Mouse (Mus musculus) forebrain, embryonic 13.5 days (tissue): Measurements from ENCODE around the gene Rundc3a. TPM values are rescaled to one million over a fixed set of nuclear protein-coding genes. Genes with fewer than 3 reads are reported as not detected.

Experiments used
- ATAC-seq: fragments of 200-750 bp; cut with Nextera tagmentation; 2 replicates; pipeline ENCODE4 v1.8.0; 2017
- H3K27ac ChIP-seq: fragments of 300-500 bp; sonication (generic); 2 replicates; pipeline ENCODE4 v1.5.1; 2015; ENCODE audit warnings: inconsistent platforms, mild to moderate bottlenecking, moderate library complexity
- H3K27me3 ChIP-seq: fragments of 300-500 bp; sonication (generic); 2 replicates; pipeline ENCODE4 v1.6.1; 2015; ENCODE audit warnings: mild to moderate bottlenecking, inconsistent platforms
- H3K36me3 ChIP-seq: fragments of 300-500 bp; sonication (generic); 2 replicates; pipeline ENCODE4 v1.6.1; 2015; ENCODE audit warnings: mild to moderate bottlenecking, inconsistent platforms; ENCODE audit not compliant: poor library complexity, severe bottlenecking
- H3K4me1 ChIP-seq: fragments of 300-500 bp; sonication (generic); 2 replicates; pipeline ENCODE4 v1.6.1; 2015; ENCODE audit warnings: inconsistent platforms
- H3K4me2 ChIP-seq: fragments of 300-500 bp; sonication (generic); 2 replicates; pipeline ENCODE4 v1.6.1; 2015; ENCODE audit warnings: inconsistent platforms, mild to moderate bottlenecking, moderate library complexity
- H3K4me3 ChIP-seq: fragments of 300-500 bp; sonication (generic); 2 replicates; pipeline ENCODE4 v1.5.1; 2015; ENCODE audit warnings: mild to moderate bottlenecking, inconsistent platforms
- H3K9ac ChIP-seq: fragments of 300-500 bp; sonication (generic); 2 replicates; pipeline ENCODE4 v1.6.1; 2015; ENCODE audit warnings: mild to moderate bottlenecking, inconsistent platforms
- H3K9me3 ChIP-seq: fragments of 300-500 bp; sonication (generic); replicated peaks from 2 replicates; pipeline ENCODE4 v1.6.1; 2016; ENCODE audit warnings: inconsistent platforms
- WGBS: fragments of 180-500 bp; shearing (Covaris S2); methylation state at CpG from one replicate; pipeline ENCODE4 v1.1.7; 2015; 5-methylcytosine and 5-hydroxymethylcytosine counted together
- polyA plus RNA-seq: library from polyadenylated mRNA; unstranded; fragments of >200 nt; fragmentation: Nextera tagmentation; extraction: Ambion mirVana; gene quantifications from 2 replicates; pipeline ENCODE4 v1.2.1, GENCODE M21; 2015

Gene Rundc3a
- polyA plus RNA-seq, 1 experiment from 2014 or later = 94.8 TPM

GRCm38 (mm10) chr11:102442089-102442488 lies 48.9 kb downstream of the Rundc3a start:
- no peak for ATAC-seq
- H3K27me3 ChIP-seq = peaks cover 12% of the 10 kb centered on the region; the same call in 1 of the 2 replicates
- no peaks in the 10 kb centered on the region for H3K9me3 ChIP-seq
- H3K9ac ChIP-seq = no peak overlapping the region
- H3K4me3 ChIP-seq = no peak overlapping the region
- peaks cover 67% of the 10 kb centered on the region for H3K36me3 ChIP-seq
- no peak overlapping the region for H3K27ac ChIP-seq
- peaks cover 54% of the 10 kb centered on the region for H3K4me1 ChIP-seq
- WGBS = 90% methylated on average over 6 of the region's 6 CpGs
- H3K4me2 ChIP-seq = no peak overlapping the region

DNA sequence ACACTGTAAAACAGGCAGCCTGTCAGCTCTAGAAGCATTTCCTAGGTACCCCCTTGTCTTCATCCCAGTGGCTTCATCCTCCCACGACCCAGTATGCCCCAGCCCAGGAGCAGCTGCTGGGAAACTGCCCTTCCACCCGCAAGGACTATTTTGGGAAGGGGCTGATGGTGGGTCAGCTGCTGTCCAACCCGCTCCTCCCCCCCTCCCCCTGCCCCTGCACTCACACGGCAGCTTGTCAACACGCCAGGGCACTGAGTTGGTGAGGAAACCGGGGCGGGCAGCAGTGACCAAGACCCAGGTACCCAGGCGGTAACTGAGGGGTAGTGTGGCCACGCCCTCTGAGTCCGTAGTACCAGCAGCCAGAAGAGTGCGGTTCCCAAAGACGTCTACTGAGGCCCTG lies 50.5 kb downstream of the Rundc3a start:
- Histone ChIP-seq H3K27ac (0 out of 2 replicates have a peak overlapping the region, but pooled peaks have one; percentile 8), H3K27me3 (peaks cover 18% of the 10 kb centered on the region; the same call in 1 of the 2 replicates), H3K4me2 (no peak overlapping the region), H3K4me3 (no peak overlapping the region), H3K36me3 (peaks cover 51% of the 10 kb centered on the region), H3K4me1 (peaks cover 49% of the 10 kb centered on the region), H3K9ac (no peak overlapping the region), H3K9me3 (no peaks in the 10 kb centered on the region)
- 77% methylated on average over 12 of the region's 12 CpGs for WGBS
- no peak for ATAC-seq

GRCm38 (mm10) chr11:102444321-102444720 lies 51.1 kb downstream of the Rundc3a start:
- Histone ChIP-seq H3K4me2 (peak overlapping the region; percentile 97; the same call in 1 of the 2 replicates), H3K9me3 (no peaks in the 10 kb centered on the region), H3K9ac (no peak overlapping the region), H3K4me3 (no peak overlapping the region), H3K27ac (no peak overlapping the region), H3K4me1 (peaks cover 43% of the 10 kb centered on the region), H3K36me3 (peaks cover 45% of the 10 kb centered on the region), H3K27me3 (peaks cover 18% of the 10 kb centered on the region; the same call in 1 of the 2 replicates)
- ATAC-seq = no peak
- 55% methylated on average over 3 of the region's 3 CpGs for WGBS

DNA sequence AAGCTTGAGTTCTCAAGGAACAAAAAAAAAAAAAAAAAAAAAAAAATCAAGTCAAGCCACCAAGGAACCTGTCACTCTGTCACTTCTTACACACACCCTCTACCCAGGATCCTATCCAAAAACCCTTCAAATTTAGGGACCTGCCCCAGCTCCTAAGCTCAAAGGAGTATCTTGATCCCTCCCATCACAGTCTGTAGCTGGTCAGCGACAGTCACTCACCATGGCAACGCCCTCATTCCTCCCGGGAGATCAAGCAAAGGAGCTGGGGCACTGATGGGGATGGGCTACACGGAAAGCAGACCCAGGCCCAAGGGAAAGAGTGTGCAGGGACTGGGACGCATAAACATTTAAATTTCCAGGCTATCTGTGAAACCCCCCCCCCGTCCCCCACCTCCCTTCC lies 51.6 kb downstream of the Rundc3a start:
- no peak for ATAC-seq
- peak overlapping the region; percentile 97 for H3K4me2 ChIP-seq
- H3K9me3 ChIP-seq = no peaks in the 10 kb centered on the region
- peaks cover 18% of the 10 kb centered on the region; the same call in 1 of the 2 replicates for H3K27me3 ChIP-seq
- 6% methylated on average over 6 of the region's 6 CpGs for WGBS
- H3K4me3 ChIP-seq = peak overlapping the region; percentile 94
- H3K27ac ChIP-seq = peak overlapping the region; percentile 98; the same call in 1 of the 2 replicates
- peak overlapping the region; percentile 99 for H3K9ac ChIP-seq
- H3K36me3 ChIP-seq = peaks cover 40% of the 10 kb centered on the region
- H3K4me1 ChIP-seq = peaks cover 42% of the 10 kb centered on the region

GRCm38 (mm10) chr11:102445264-102445890 lies 52.2 kb downstream of the Rundc3a start:
- H3K9me3 ChIP-seq = no peaks in the 10 kb centered on the region
- H3K27ac ChIP-seq = peak overlapping the region; percentile 98
- WGBS = 13% methylated on average over 10 of the region's 10 CpGs
- peaks cover 34% of the 10 kb centered on the region for H3K36me3 ChIP-seq
- H3K4me2 ChIP-seq = peak overlapping the region; percentile 97
- H3K27me3 ChIP-seq = peaks cover 19% of the 10 kb centered on the region; the same call in 1 of the 2 replicates
- peaks cover 42% of the 10 kb centered on the region for H3K4me1 ChIP-seq
- H3K9ac ChIP-seq = peak overlapping the region; percentile 99
- ATAC-seq = 0 out of 2 replicates have a peak, but pooled peaks have one; percentile 17
- peak overlapping the region; percentile 94 for H3K4me3 ChIP-seq

GRCm38 (mm10) chr11:102445891-102446361 lies 52.7 kb downstream of the Rundc3a start:
- H3K4me1 ChIP-seq = peaks cover 42% of the 10 kb centered on the region
- H3K27me3 ChIP-seq = peaks cover 23% of the 10 kb centered on the region; the same call in 1 of the 2 replicates
- peak overlapping the region; percentile 94 for H3K4me3 ChIP-seq
- peak overlapping the region; percentile 98 for H3K27ac ChIP-seq
- 10% methylated on average over 7 of the region's 7 CpGs for WGBS
- no peaks in the 10 kb centered on the region for H3K9me3 ChIP-seq
- H3K36me3 ChIP-seq = peaks cover 29% of the 10 kb centered on the region
- H3K9ac ChIP-seq = peak overlapping the region; percentile 99
- ATAC-seq = peak; percentile 20; the same call in 1 of the 2 replicates
- peak overlapping the region; percentile 97 for H3K4me2 ChIP-seq

DNA sequence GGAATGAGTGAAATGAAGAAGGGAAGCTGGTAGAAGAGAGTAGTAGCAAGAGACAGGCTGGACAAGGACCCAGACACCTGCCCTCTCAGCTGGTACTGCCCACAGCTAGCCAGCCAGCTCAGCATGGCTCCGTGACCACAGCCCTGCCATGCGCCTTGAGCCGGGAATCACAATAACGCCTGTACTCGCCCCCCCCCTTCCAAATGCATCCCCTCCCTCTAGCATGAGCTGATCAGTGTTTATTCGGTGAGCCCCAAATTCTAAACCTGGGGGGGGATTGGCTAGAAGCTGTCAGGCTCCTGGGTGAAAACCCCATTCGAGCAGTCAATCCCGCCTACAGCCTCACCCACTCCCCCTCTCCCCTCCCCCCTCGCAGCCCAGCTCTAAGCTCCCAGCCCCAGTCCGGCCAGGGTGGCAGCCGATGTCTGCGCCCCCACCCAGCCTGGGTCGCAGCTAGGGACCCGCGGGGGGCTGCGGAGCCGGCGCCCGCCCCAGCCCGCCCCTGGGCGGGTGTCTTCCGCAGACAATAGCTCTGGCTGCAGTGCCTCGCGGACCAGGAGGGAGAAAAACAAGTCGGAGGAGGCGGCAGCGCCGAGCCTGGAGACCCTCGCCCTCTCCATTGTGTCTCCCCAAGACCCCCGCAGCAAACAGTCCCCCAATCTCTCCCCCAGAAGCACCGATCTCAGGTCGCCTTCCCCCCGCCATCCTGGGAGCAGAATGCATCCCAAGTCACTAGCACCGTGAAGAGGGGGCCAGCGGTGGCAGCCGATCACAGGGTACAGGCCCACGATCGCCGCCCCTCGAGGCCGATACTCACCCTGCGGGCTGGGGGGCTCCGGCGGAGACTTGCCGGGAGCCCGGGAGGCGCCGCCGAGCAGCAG lies 53.6 kb downstream of the Rundc3a start:
- Histone ChIP-seq H3K27ac (peak overlapping the region; percentile 98), H3K9ac (peak overlapping the region; percentile 99), H3K4me1 (peaks cover 42% of the 10 kb centered on the region), H3K4me2 (peak overlapping the region; percentile 97), H3K27me3 (peaks cover 28% of the 10 kb centered on the region; the same call in 1 of the 2 replicates), H3K9me3 (no peaks in the 10 kb centered on the region), H3K4me3 (peak overlapping the region; percentile 94), H3K36me3 (peaks cover 20% of the 10 kb centered on the region)
- under 1% methylated on average over 40 of the region's 49 CpGs for WGBS
- ATAC-seq = peak; percentile 65

DNA sequence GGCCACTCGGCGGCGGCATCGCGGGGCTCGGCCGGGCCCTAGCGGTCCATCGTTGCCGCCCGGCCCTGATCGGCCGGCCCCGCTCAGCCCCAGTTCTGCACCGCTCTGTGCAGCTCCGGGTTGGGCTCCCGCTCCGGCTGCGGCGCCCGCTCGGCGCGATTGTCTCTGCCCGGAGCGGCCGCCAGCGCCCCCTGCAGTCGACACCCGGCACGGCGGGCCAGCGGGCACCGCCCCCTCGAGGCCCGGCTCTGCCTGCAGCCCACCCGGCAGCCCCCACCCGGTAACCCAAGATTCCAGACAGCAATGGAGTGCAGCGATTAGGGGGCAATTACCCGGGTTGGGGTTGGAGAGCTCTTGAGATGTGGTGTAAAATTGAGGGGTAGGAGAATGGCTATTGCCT lies 54.3 kb downstream of the Rundc3a start, which contains the start of gene Fam171a2:
Gene Fam171a2 (minus strand): TSS at position 186 of the 400 bp plus-strand sequence.
- Histone ChIP-seq H3K4me2 (peak within 1 kb of the TSS; percentile 97), H3K9me3 (no peaks in the 10 kb centered on the region), H3K9ac (peak within 1 kb of the TSS; percentile 99), H3K36me3 (peaks cover 13% of the 10 kb centered on the region), H3K27ac (peak within 1 kb of the TSS; percentile 98), H3K4me3 (peak within 1 kb of the TSS; percentile 94), H3K27me3 (peaks cover 28% of the 10 kb centered on the region; the same call in 1 of the 2 replicates), H3K4me1 (peaks cover 42% of the 10 kb centered on the region)
- peak; percentile 85 for ATAC-seq
- under 1% methylated on average over 33 of the region's 40 CpGs for WGBS

DNA sequence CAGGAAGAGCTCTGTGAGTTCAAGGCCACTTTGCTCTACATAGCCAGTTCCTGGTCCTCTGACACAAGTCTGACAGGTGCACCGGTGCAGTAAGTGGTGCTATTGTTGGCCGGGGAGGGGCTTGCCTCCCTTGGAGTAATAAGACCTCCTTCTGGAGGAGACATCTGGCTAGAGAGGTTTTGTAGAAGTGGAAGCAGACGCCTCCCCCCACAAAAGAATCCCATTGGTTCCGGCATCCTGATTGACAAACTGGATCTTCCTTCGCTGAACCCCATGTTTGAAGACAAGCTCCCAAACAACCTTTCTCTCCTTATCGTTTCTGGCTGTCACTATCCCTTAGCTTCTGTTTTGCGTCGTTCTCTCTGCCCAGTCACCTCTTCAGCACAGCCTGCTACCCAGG lies 55.1 kb downstream of the Rundc3a start:
- no peak for ATAC-seq
- H3K4me3 ChIP-seq = no peak overlapping the region
- H3K27ac ChIP-seq = no peak overlapping the region

DNA sequence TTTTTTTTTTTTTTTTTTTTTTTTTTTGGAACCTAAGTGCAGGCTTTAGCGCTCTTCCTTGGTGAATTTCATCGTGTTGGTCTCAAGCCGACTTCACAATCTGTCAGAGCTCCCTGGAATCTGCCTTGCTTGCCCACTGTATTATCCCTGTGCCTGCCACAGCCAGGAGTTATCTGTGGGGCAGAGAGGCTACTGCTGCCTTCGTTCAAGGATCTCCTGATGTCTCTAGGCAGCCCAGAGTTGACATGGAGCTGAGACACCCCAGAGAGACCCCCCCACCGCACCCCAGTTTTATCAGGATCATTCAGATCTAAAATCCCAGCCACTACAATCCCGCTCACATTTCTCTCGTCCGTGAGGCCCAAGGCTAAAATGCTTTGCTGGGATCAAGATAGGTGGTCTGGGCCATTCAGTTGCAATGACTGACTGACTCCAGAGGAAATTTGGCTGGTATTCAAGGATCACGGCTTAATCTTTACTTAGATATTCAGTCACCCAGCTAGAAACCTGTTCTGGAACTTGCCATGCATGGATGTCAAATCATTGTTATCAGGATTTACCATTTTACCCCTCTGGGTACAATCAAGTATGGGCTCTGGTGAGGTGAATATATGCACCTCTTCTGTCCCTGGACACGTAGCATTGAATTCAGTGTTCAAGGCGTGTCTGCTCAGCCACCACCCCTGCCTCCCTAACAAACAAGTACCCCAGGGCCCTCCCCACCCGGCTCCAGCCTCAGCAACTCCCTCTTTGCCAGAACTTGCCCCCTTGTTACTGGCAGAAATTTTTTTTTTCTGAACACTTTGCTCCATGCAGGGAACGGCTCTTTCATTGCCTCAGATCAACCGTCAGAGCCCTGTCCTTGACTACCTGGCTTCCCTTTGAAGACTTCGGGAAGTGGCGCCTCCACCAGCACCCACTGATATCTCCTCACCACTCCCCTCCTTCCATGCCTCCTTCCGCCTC lies 56.1 kb downstream of the Rundc3a start:
- Histone ChIP-seq H3K4me1 (peaks cover 33% of the 10 kb centered on the region), H3K36me3 (no peaks in the 10 kb centered on the region), H3K27me3 (peaks cover 40% of the 10 kb centered on the region), H3K27ac (no peak overlapping the region), H3K4me2 (no peak overlapping the region), H3K9ac (no peak overlapping the region), H3K9me3 (no peaks in the 10 kb centered on the region), H3K4me3 (no peak overlapping the region)
- no peak for ATAC-seq
- WGBS = 48% methylated on average over 17 of the region's 17 CpGs

More for the DNA sequence above, 55.1 kb downstream of the Rundc3a start:
- no peaks in the 10 kb centered on the region for H3K9me3 ChIP-seq
- peaks cover 35% of the 10 kb centered on the region for H3K27me3 ChIP-seq
- peaks cover 42% of the 10 kb centered on the region for H3K4me1 ChIP-seq
- WGBS = 15% methylated on average over 8 of the region's 8 CpGs
- H3K4me2 ChIP-seq = no peak overlapping the region
- no peak overlapping the region for H3K9ac ChIP-seq
- peaks cover 7% of the 10 kb centered on the region; the same call in 1 of the 2 replicates for H3K36me3 ChIP-seq
